Mouse (Mus musculus) CH12.LX (cell line): ENCODE data around the gene Casr.

Experiments
- BHLHE40 ChIP-seq: IDR thresholded peaks from 2 replicates; pipeline ENCODE4 v1.6.1; 2011; ENCODE audit warnings: mild to moderate bottlenecking, low read depth, low read length, improper control_type of control experiment
- CHD1 ChIP-seq: IDR thresholded peaks from 2 replicates; pipeline ENCODE4 v1.6.1; 2012; ENCODE audit warnings: low read depth, low read length, improper control_type of control experiment, inconsistent platforms
- CTCF ChIP-seq, 2 experiments: IDR thresholded peaks in 1 of 2; conservative IDR thresholded peaks in 1 of 2; 2 replicates each; pipeline ENCODE4 v1.5.1; 2011 to 2012; ENCODE audit warnings: low read depth in 2 of 2, low read length in 2 of 2, improper control_type of control experiment in 1 of 2, inconsistent platforms in 1 of 2, mild to moderate bottlenecking in 1 of 2, moderate library complexity in 1 of 2
- EP300 ChIP-seq: IDR thresholded peaks from 2 replicates; pipeline ENCODE4 v1.6.1; 2011; ENCODE audit warnings: low read length, improper control_type of control experiment
- JUND ChIP-seq: conservative IDR thresholded peaks from 2 replicates; pipeline ENCODE4 v1.6.1; 2011; ENCODE audit warnings: low read depth, low read length, improper control_type of control experiment
- POLR2A ChIP-seq: IDR thresholded peaks from 2 replicates; pipeline ENCODE4 v1.6.1; 2011; ENCODE audit warnings: low read depth, mild to moderate bottlenecking, improper control_type of control experiment, low read length
- RCOR1 ChIP-seq: conservative IDR thresholded peaks from 2 replicates; pipeline ENCODE4 v1.6.1; 2012; ENCODE audit warnings: low read depth, mild to moderate bottlenecking, inconsistent platforms, low read length, improper control_type of control experiment
- TCF12 ChIP-seq: IDR thresholded peaks from 2 replicates; pipeline ENCODE4 v1.6.1; 2014; ENCODE audit warnings: low read depth, mild to moderate bottlenecking, inconsistent platforms, low read length, improper control_type of control experiment
- UBTF ChIP-seq: IDR thresholded peaks from 2 replicates; pipeline ENCODE4 v1.6.1; 2012; ENCODE audit warnings: low read depth, mild to moderate bottlenecking, inconsistent platforms, low read length, improper control_type of control experiment, moderate library complexity
- USF1 ChIP-seq: IDR thresholded peaks from 2 replicates; pipeline ENCODE4 v1.6.1; 2014; ENCODE audit warnings: low read depth, mild to moderate bottlenecking, inconsistent platforms, low read length, improper control_type of control experiment
- ZC3H11A ChIP-seq: IDR thresholded peaks from 2 replicates; pipeline ENCODE4 v1.6.1; 2012; ENCODE audit warnings: low read depth, mild to moderate bottlenecking, inconsistent platforms, low read length, improper control_type of control experiment

DNA sequence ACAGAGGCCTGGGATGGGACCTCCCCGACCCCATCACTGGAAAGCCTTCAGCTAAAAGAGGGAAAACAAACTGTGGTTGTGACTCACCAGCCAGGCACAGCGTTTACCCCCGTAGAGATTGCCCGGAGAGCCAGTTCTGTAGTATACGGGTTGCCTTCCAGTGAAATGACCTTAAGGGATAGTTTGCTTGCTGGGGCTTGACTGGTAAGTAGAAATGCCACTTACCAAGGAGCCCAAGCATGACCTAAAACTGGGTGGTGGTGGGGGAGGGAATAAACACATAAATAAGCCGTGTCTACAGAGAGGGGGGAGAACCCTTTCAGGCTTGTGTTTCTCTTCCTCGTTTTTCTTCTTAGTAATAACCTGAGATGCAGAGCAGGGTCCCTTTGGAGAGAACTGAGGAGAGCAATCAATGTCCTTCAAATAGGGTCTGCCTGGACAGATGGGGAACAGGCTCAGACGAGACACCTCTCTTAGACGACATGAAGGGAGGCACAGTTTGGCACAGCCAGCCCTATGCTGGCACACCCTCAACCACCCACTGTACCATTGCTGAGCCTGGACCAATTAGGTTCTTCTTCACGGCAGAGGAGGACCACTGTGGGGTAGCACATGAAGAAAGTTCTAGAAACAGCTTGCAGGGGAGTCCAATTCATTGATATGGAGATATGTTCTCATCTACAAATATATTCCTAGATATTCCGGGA, 28.8 kb downstream of the Casr start:
- TF ChIP-seq UBTF = no peak
- TF ChIP-seq CTCF (conservative IDR thresholded peaks at IDR 0.05 in 1 of 2, IDR thresholded peaks at IDR 0.05 in 1 of 2; ENCODE audit: low read depth in 2 of 2, low read length in 2 of 2) = no peak
- TF ChIP-seq USF1 = no peak
- no peak for TF ChIP-seq EP300
- no peak for TF ChIP-seq ZC3H11A
- TF ChIP-seq JUND = no peak
- no peak for TF ChIP-seq POLR2A
- no peak for TF ChIP-seq BHLHE40
- no peak for TF ChIP-seq CHD1
- no peak for TF ChIP-seq TCF12
- TF ChIP-seq RCOR1 = no peak; the same call in 1 of the 2 replicates
